Mouse (Mus musculus) hindbrain, embryonic 15.5 days (tissue): ENCODE data around the gene Nfia. TPM values are rescaled to one million over a fixed set of nuclear protein-coding genes. Genes with fewer than 3 reads are reported as not detected.

ENCODE experiments used
- ATAC-seq: fragments of 200-750 bp; cut with Nextera tagmentation; 2 replicates; pipeline ENCODE4 v1.8.0; 2017; ENCODE audit warnings: low read depth, moderate number of reproducible peaks, moderate TSS enrichment; ENCODE audit not compliant: low FRiP score
- H3K27ac ChIP-seq: fragments of 300-500 bp; sonication (generic); replicated peaks from 2 replicates; pipeline ENCODE4 v1.5.1; 2015; ENCODE audit warnings: mild to moderate bottlenecking, inconsistent platforms
- H3K27me3 ChIP-seq: fragments of 300-500 bp; sonication (generic); 2 replicates; pipeline ENCODE4 v1.6.1; 2015; ENCODE audit warnings: control low read depth, inconsistent platforms
- H3K36me3 ChIP-seq: fragments of 300-500 bp; sonication (generic); 2 replicates; pipeline ENCODE4 v1.6.1; 2015; ENCODE audit warnings: control low read depth, inconsistent platforms
- H3K4me1 ChIP-seq: fragments of 300-500 bp; sonication (generic); replicated peaks from 2 replicates; pipeline ENCODE4 v1.6.1; 2015; ENCODE audit warnings: control low read depth, inconsistent platforms
- H3K4me2 ChIP-seq: fragments of 300-500 bp; sonication (generic); 2 replicates; pipeline ENCODE4 v1.6.1; 2015; ENCODE audit warnings: moderate library complexity, mild to moderate bottlenecking, inconsistent platforms
- H3K4me3 ChIP-seq: fragments of 300-500 bp; sonication (generic); 2 replicates; pipeline ENCODE4 v1.5.1; 2015; ENCODE audit warnings: mild to moderate bottlenecking, inconsistent platforms
- H3K9ac ChIP-seq: fragments of 300-500 bp; sonication (generic); 2 replicates; pipeline ENCODE4 v1.6.1; 2015; ENCODE audit warnings: inconsistent platforms
- H3K9me3 ChIP-seq: fragments of 300-500 bp; sonication (generic); 2 replicates; pipeline ENCODE4 v1.6.1; 2016; ENCODE audit warnings: control low read depth, inconsistent platforms
- WGBS: fragments of 180-500 bp; shearing (Covaris S2); methylation state at CpG from one replicate; pipeline ENCODE4 v1.1.7; 2015; 5-methylcytosine and 5-hydroxymethylcytosine counted together
- polyA plus RNA-seq: library from polyadenylated mRNA; unstranded; fragments of >200 nt; fragmentation: Nextera tagmentation; extraction: Ambion mirVana; gene quantifications from 2 replicates; pipeline ENCODE4 v1.2.1, GENCODE M21; 2015

Nfia gene
- polyA plus RNA-seq, 1 experiment from 2014 or later = 47.1 TPM

DNA sequence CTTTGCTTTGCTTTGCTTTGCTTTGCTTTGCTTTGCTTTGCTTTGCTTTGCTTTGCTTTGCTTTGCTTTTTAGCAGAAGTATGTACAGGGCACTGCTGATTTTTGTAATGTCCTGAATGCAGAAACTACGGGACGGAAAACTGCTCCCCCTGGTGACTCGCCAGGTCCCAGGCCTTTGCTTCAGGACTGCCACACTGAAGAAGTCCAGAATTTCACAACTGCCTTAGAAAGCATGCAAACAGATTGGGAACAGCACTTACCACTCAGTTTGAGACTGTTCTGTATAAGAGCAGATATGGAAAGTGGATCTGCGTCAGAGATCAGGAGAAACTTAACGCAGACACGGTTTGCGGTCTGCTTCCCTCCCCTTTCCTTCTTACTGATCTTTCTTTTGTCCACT, 336.5 kb downstream of the Nfia start:
- H3K36me3 ChIP-seq = no peaks in the 10 kb centered on the region
- H3K9ac ChIP-seq = no peak overlapping the region
- H3K27ac ChIP-seq = peak overlapping the region; percentile 79
- H3K4me1 ChIP-seq = peaks cover 47% of the 10 kb centered on the region
- no peaks in the 10 kb centered on the region for H3K9me3 ChIP-seq
- H3K27me3 ChIP-seq = no peaks in the 10 kb centered on the region
- no peak overlapping the region for H3K4me3 ChIP-seq
- peak; percentile 63; the same call in 1 of the 2 replicates for ATAC-seq
- no peak overlapping the region; the same call in 1 of the 2 replicates for H3K4me2 ChIP-seq
- 10% methylated on average over 7 of the region's 7 CpGs for WGBS

DNA sequence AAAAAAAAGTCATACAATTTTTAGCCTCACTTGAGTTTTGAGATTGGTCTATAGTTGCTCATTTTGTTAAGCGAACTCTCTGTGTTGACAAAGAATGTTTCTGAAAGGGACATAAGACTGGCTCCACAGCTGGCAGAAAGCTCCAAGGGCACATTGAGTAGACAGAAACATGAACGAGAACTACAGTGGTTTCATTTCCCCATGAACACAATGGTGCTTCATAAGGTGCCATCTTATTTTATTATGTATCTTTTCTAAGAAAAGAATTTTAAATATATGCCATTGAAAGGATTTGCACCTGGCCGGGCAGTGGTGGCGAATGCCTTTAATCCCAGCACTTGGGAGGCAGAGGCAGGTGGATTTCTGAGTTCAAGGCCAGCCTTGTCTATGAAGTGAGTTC, 337.4 kb downstream of the Nfia start:
- 74% methylated on average over 4 of the region's 4 CpGs for WGBS
- Histone ChIP-seq H3K4me3 (no peak overlapping the region), H3K27me3 (no peaks in the 10 kb centered on the region), H3K9me3 (no peaks in the 10 kb centered on the region), H3K36me3 (no peaks in the 10 kb centered on the region), H3K27ac (peak overlapping the region; percentile 79), H3K4me2 (no peak overlapping the region), H3K9ac (no peak overlapping the region), H3K4me1 (peaks cover 41% of the 10 kb centered on the region)
- ATAC-seq = no peak

DNA sequence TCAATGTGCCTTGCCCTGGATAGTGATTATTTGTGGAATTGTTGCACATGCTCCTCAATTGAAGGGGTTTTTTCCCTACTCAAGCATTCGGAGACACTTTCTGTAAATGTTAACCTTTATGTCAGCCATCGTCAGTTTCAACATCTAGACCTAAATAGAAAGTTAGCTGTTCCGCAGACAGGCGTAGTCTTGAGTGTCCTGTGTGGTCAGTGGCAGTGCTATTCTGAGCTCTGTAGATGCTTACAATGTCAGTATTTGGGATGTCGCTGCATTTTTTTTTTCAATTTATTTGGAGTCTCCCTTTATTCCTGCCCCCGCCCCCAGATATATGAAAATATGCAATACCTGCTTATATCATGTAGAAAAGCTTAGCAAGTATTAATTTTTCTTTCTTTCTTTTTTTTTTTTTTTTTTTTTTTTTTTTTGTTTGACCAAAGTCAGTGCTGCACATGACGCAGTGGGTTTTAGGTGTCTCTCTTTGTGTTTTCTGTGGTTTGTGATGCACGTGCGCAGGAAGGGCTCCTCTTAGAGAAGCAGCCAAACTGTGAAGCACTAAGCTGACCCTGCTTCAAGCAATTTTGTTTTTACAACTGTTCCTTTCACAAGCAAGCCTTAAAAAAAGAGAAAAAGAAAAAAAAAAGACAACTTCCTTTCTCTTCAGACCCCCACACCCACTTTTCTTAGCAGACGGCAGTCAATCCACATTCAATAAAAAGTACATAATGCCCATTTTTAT, 340.9 kb downstream of the Nfia start:
- Histone ChIP-seq H3K36me3 (no peaks in the 10 kb centered on the region), H3K9ac (no peak overlapping the region), H3K27me3 (no peaks in the 10 kb centered on the region), H3K9me3 (no peaks in the 10 kb centered on the region), H3K4me1 (peaks cover 8% of the 10 kb centered on the region), H3K27ac (no peak overlapping the region), H3K4me2 (no peak overlapping the region), H3K4me3 (no peak overlapping the region)
- WGBS = 79% methylated on average over 10 of the region's 10 CpGs
- no peak for ATAC-seq

DNA sequence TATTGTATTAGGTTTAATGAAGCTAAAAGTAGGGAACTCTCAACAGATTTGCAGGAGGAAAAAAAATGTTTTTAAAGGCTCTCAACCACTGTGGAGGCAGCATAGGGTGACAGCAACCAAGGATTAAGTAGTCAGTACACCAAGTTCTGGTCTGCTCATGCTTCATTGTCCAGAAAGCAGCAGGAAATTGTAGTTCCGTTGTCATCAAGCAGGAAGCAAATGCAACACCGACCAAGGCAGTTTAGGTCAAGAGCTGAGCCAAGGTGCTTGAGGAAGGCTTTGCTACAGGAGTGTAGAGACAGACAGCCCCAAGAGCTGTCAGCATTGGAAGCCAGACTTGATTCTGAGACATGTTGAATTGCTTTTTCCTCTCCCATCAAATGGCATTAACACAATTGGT, 342.4 kb downstream of the Nfia start:
- no peaks in the 10 kb centered on the region for H3K9me3 ChIP-seq
- H3K9ac ChIP-seq = no peak overlapping the region
- no peak overlapping the region for H3K4me3 ChIP-seq
- H3K27me3 ChIP-seq = no peaks in the 10 kb centered on the region
- no peak overlapping the region for H3K27ac ChIP-seq
- no peak for ATAC-seq
- 83% methylated on average over 2 of the region's 2 CpGs for WGBS
- no peak overlapping the region for H3K4me2 ChIP-seq
- H3K36me3 ChIP-seq = no peaks in the 10 kb centered on the region
- H3K4me1 ChIP-seq = no peaks in the 10 kb centered on the region

DNA sequence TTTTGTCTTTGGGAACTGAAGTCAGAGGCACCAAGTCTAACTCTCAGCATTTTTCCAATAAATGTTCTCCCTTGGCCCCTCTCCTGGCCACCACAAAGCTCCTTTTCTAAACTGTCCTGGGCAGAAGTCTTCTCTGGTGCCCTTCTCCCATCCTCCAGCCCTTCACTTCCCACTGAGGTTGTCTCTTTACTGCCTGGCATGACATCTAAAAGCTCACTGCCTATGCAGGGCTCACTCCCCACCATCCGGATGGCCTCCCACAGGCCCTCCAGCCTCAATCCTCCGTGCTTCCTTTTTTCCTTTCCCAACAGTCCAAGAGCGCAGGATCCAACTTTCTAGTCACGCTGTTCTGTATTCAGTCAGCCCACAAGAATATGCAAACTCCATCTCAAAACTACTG, 342.9 kb downstream of the Nfia start:
- H3K36me3 ChIP-seq = no peaks in the 10 kb centered on the region
- WGBS = 86% methylated on average over 4 of the region's 4 CpGs
- no peak overlapping the region for H3K4me3 ChIP-seq
- ATAC-seq = no peak
- no peaks in the 10 kb centered on the region for H3K27me3 ChIP-seq
- no peak overlapping the region for H3K27ac ChIP-seq
- H3K9me3 ChIP-seq = no peaks in the 10 kb centered on the region
- no peaks in the 10 kb centered on the region for H3K4me1 ChIP-seq
- no peak overlapping the region for H3K9ac ChIP-seq
- no peak overlapping the region for H3K4me2 ChIP-seq

DNA sequence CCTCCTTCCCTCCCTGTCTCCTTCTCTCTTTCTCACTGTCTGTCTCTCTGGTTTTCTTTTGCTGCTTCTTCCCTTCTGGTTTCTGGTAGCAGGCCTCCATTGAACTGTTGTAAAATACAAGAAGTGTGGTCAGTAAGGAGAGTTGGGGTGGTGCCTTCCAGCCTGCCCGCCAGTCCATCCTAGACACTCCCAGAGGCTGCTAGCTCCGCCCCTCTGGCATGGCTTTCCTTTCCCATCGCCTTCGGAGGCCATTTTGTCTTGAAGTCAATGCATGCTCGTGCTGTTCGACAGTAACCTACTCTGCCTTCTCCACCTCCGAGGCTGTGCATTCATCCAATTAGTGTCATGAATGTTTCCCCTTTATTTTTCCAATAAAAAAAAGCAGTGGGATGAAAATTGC, 343.5 kb downstream of the Nfia start:
- Histone ChIP-seq H3K27me3 (no peaks in the 10 kb centered on the region), H3K4me1 (no peaks in the 10 kb centered on the region), H3K4me2 (no peak overlapping the region), H3K9ac (no peak overlapping the region), H3K36me3 (no peaks in the 10 kb centered on the region), H3K9me3 (no peaks in the 10 kb centered on the region), H3K27ac (no peak overlapping the region), H3K4me3 (no peak overlapping the region)
- ATAC-seq = no peak
- WGBS = 88% methylated on average over 7 of the region's 7 CpGs

DNA sequence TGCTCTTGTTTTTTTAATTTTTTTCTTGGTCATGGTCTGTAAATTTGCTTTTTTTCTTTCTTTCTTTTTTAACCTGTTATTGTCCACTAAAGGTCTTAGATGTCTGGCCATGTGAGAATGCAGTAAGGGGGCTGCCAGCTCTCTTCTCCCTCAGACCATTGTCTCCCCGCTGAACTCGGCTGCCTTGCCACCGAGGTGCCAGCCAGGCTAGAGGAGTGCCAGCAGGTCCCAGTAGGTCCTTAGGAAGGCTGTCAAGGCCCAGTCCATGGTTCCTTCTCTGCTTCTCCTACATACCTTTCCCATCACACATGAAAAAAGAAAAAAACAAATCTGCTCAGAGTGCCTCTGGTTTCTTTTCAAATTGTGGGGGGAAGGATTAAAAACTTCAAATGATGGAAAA, 345.6 kb downstream of the Nfia start:
- no peaks in the 10 kb centered on the region for H3K27me3 ChIP-seq
- no peaks in the 10 kb centered on the region for H3K36me3 ChIP-seq
- H3K4me2 ChIP-seq = no peak overlapping the region
- ATAC-seq = no peak
- H3K4me3 ChIP-seq = no peak overlapping the region
- H3K9ac ChIP-seq = no peak overlapping the region
- H3K4me1 ChIP-seq = no peaks in the 10 kb centered on the region
- no peak overlapping the region for H3K27ac ChIP-seq
- H3K9me3 ChIP-seq = no peaks in the 10 kb centered on the region
- WGBS = 52% methylated on average over 3 of the region's 3 CpGs

DNA sequence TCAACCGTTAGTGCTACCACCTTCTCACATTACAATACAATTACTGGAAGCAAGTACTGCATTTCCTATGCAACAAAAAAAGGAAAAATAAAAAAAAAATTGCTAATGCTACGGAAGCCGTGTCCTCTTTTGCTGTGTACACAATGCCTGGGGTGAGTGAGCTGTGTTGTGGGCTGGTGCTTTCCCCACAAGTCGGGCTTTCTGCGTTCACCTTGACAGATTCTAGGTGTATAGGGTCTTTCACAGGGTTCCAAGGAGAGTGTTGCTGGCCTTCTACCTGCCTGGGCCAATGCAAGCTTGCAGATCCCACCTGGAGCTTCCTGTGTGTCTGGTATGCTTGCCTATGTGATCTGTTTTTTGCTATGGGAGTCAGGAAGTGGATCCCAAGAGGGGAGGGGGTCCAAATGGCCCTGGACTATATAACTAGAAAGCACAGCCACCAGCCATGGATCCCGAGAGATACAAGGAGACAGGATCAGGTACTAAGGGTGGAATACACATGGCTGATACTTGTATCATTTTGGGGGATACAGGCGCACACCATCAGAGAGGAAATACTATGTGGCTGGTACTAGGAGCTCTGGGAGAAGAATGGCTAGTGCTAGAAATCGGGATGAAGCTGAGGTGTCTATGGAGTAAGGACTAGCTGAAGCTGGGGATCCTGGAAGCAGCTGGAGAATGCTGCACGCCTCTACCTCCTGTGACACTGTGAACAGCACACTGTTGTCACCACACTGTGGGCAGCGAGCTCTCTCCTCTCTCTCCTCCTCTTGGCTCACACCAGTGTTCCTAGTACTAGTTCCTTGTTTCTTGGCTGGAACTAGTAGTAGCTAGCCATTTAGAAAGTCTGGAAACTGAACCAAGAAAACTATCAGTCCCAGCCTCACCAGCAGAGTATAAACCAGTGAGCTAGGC, 346.5 kb downstream of the Nfia start:
- no peak for ATAC-seq
- H3K9me3 ChIP-seq = no peaks in the 10 kb centered on the region
- H3K4me3 ChIP-seq = no peak overlapping the region
- H3K36me3 ChIP-seq = no peaks in the 10 kb centered on the region
- H3K27ac ChIP-seq = no peak overlapping the region
- no peaks in the 10 kb centered on the region for H3K4me1 ChIP-seq
- no peak overlapping the region for H3K9ac ChIP-seq
- H3K27me3 ChIP-seq = no peaks in the 10 kb centered on the region
- H3K4me2 ChIP-seq = no peak overlapping the region
- 84% methylated on average over 10 of the region's 10 CpGs for WGBS

DNA sequence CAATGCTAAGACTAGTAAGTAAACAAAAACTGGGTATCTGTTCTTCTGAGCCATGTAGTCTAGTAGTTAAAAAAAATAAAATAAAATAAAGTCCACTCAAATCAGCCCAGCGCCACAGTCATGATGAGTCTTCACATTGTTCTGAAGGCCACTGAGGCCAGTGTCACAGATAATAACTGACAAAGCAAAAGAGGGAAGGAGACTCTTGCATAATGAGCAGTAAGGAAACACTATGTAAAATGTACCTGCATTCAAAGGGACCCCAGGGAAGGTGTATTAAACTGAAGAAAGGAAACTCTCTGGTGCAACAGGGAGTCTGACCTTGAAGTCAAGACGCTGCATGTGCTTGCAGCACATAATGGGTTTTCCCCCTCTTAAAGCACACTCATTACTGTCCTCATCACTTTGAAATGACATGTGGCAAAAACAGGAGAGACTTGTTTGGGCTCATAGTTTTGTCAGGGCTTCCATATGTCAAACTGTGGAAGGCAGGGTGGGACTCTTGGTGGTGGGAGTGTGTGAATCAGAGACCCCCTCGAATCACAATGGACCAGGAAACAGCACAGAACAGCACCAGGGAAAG, 347.5 kb downstream of the Nfia start:
- H3K4me3 ChIP-seq = no peak overlapping the region
- 81% methylated on average over 3 of the region's 3 CpGs for WGBS
- H3K9me3 ChIP-seq = no peaks in the 10 kb centered on the region
- no peaks in the 10 kb centered on the region for H3K4me1 ChIP-seq
- no peaks in the 10 kb centered on the region for H3K36me3 ChIP-seq
- H3K27ac ChIP-seq = no peak overlapping the region
- H3K4me2 ChIP-seq = no peak overlapping the region
- no peak overlapping the region for H3K9ac ChIP-seq
- H3K27me3 ChIP-seq = no peaks in the 10 kb centered on the region
- ATAC-seq = no peak

DNA sequence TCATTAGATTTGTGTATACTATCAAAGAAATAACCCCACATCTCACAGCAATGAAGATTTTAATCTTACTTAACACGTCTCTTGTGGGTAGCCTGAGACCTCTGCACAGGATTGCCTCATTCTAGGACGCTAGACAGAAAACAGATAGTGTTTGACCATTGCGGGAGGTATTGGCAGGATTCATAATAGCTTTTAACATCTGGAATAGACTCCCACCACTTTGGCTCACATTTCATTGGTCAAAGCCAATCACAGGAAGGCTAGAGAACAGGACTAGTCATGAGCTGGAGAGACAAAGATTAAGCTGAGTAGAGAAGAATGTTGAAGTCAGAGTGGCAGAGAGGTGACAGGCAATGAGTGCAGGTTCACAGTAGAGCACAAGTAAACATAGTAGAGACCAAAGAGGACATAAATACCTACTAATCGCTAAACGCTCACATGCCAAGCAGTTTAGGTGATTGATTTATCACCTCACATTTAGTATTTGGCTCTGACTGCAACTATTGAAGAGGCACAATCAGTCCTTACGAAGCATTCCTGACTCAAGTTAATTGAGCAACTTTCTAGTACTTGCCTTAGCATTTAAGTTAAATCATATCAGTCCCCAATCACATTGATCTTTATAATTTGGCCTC, 348.3 kb downstream of the Nfia start:
- no peaks in the 10 kb centered on the region for H3K27me3 ChIP-seq

DNA sequence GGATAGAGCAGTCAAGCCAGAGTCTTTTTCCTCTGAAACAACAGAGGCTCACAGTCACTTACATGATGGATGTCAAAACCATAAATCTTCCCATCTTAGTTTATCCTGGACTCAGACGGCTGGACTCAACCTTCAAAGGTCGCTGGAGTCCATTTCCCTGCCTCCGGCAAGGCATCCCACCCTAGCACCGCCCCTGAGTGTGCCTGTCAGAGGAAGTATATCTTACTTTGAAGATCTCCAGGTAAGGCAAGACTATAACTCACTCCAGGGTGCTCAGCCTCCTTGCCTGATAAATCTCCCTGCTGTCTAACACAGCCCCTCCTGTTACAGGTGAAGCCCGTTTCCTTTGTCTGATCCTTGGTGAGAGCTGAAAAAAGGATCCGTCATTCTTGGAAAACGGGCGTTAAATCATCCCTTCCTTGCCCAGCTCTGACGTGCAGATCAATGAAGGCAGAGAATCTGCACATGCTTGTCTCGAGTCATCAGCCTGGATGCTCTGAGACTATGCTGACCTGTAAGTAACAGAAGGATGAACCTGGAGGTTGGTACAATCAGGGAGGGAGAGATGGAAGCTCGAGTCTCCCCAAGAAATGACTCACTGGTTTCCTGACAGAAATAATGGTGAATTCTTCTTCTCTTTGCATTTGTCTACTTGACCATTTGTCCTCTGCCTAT, 353.6 kb downstream of the Nfia start:
- H3K4me2 ChIP-seq = no peak overlapping the region
- no peaks in the 10 kb centered on the region for H3K4me1 ChIP-seq
- H3K36me3 ChIP-seq = no peaks in the 10 kb centered on the region
- H3K9me3 ChIP-seq = no peaks in the 10 kb centered on the region
- ATAC-seq = no peak
- 75% methylated on average over 11 of the region's 11 CpGs for WGBS
- H3K4me3 ChIP-seq = no peak overlapping the region
- no peak overlapping the region for H3K9ac ChIP-seq
- H3K27ac ChIP-seq = no peak overlapping the region
- no peaks in the 10 kb centered on the region for H3K27me3 ChIP-seq

More for the DNA sequence above, 348.3 kb downstream of the Nfia start:
- Histone ChIP-seq H3K9ac (no peak overlapping the region), H3K36me3 (no peaks in the 10 kb centered on the region), H3K27ac (no peak overlapping the region), H3K4me1 (no peaks in the 10 kb centered on the region), H3K9me3 (no peaks in the 10 kb centered on the region), H3K4me2 (no peak overlapping the region), H3K4me3 (no peak overlapping the region)
- WGBS = 91% methylated on average over 6 of the region's 6 CpGs
- ATAC-seq = no peak
